Mouse (Mus musculus) MEL (cell line): ENCODE results near the gene B3galt6. TPM values are rescaled to one million over a fixed set of nuclear protein-coding genes. Genes with fewer than 3 reads are reported as not detected.

Experiments used
- DNase-seq: peaks from one replicate; pipeline ENCODE4 v3.0.0; 2011; ENCODE audit warnings: low read depth, low spot score
- H3K27ac ChIP-seq: 2 replicates; pipeline ENCODE4 v1.5.1; 2012; ENCODE audit warnings: low read depth, mild to moderate bottlenecking, control low read depth, low read length, moderate library complexity; ENCODE audit not compliant: control insufficient read depth
- H3K27me3 ChIP-seq, 2 experiments: fragments of 150-350 bp in 1 of 2; sonication (generic) in 1 of 2; 2 replicates each; pipeline ENCODE4 v1.6.1; 2012; ENCODE audit warnings: low read length in 2 of 2, mild to moderate bottlenecking in 2 of 2, improper control_type of control experiment in 1 of 2, moderate library complexity in 1 of 2; ENCODE audit not compliant: insufficient read depth in 2 of 2, control insufficient read depth in 1 of 2
- H3K36me3 ChIP-seq, 2 experiments: 2 replicates each; pipeline ENCODE4 v1.6.1; 2012 to 2014; ENCODE audit warnings: low read length in 2 of 2, improper control_type of control experiment in 1 of 2, inconsistent platforms in 1 of 2, mild to moderate bottlenecking in 1 of 2; ENCODE audit not compliant: insufficient read depth in 2 of 2, control insufficient read depth in 1 of 2
- H3K4me1 ChIP-seq, 2 experiments: fragments of 150-350 bp in 1 of 2; sonication (generic) in 1 of 2; 2 replicates each; pipeline ENCODE4 v1.6.1; 2012; ENCODE audit warnings: low read length in 2 of 2, improper control_type of control experiment in 1 of 2, mild to moderate bottlenecking in 1 of 2; ENCODE audit not compliant: insufficient read depth in 2 of 2, control insufficient read depth in 1 of 2
- H3K4me3 ChIP-seq, 2 experiments: fragments of 150-350 bp in 1 of 2; sonication (generic) in 1 of 2; 2 replicates each; pipeline ENCODE4 v1.5.1; 2012; ENCODE audit warnings: low read depth in 2 of 2, low read length in 2 of 2, mild to moderate bottlenecking in 2 of 2, moderate library complexity in 2 of 2, control low read depth in 1 of 2, improper control_type of control experiment in 1 of 2; ENCODE audit not compliant: control insufficient read depth in 1 of 2, insufficient read depth in 1 of 2
- H3K79me2 ChIP-seq: 2 replicates; pipeline ENCODE4 v1.6.1; 2012; ENCODE audit warnings: mild to moderate bottlenecking, low read length, moderate library complexity; ENCODE audit not compliant: control insufficient read depth, poor library complexity, insufficient read depth
- H3K9ac ChIP-seq: 2 replicates; pipeline ENCODE4 v1.6.1; 2012; ENCODE audit warnings: low read depth, mild to moderate bottlenecking, control low read depth, low read length, moderate library complexity; ENCODE audit not compliant: control insufficient read depth, poor library complexity, severe bottlenecking
- H3K9me3 ChIP-seq: fragments of 150-350 bp; sonication (generic); replicated peaks from 2 replicates; pipeline ENCODE4 v1.6.1; 2012; ENCODE audit warnings: mild to moderate bottlenecking, low read length, improper control_type of control experiment, moderate library complexity; ENCODE audit not compliant: insufficient read depth
- BHLHE40 ChIP-seq: IDR thresholded peaks from 2 replicates; pipeline ENCODE4 v1.6.1; 2012; ENCODE audit warnings: low read depth, mild to moderate bottlenecking, inconsistent platforms, low read length, improper control_type of control experiment, borderline replicate concordance
- CHD2 ChIP-seq: IDR thresholded peaks from 2 replicates; pipeline ENCODE4 v1.6.1; 2011; ENCODE audit warnings: low read length, improper control_type of control experiment
- EP300 ChIP-seq, 2 experiments: IDR thresholded peaks; 2 replicates each; pipeline ENCODE4 v1.6.1; 2011; ENCODE audit warnings: improper control_type of control experiment in 2 of 2, low read length in 2 of 2, low read depth in 1 of 2, mild to moderate bottlenecking in 1 of 2
- ETS1 ChIP-seq: IDR thresholded peaks from 2 replicates; pipeline ENCODE4 v1.6.1; 2012; ENCODE audit warnings: low read depth, mild to moderate bottlenecking, inconsistent platforms, low read length, improper control_type of control experiment, moderate library complexity
- GABPA ChIP-seq: IDR thresholded peaks from 2 replicates; pipeline ENCODE4 v1.6.1; 2012; ENCODE audit warnings: low read depth, mild to moderate bottlenecking, inconsistent platforms, low read length, improper control_type of control experiment, moderate library complexity
- GATA1 ChIP-seq: IDR thresholded peaks from 2 replicates; pipeline ENCODE4 v1.6.1; 2011; ENCODE audit warnings: low read depth, low read length, improper control_type of control experiment
- JUND ChIP-seq: IDR thresholded peaks from 2 replicates; pipeline ENCODE4 v1.6.1; 2011; ENCODE audit warnings: low read depth, mild to moderate bottlenecking, improper control_type of control experiment, low read length
- KAT2A ChIP-seq: conservative IDR thresholded peaks from 2 replicates; pipeline ENCODE4 v1.6.1; 2012; ENCODE audit warnings: low read depth, low read length, improper control_type of control experiment, inconsistent platforms
- MAFK ChIP-seq: IDR thresholded peaks from 2 replicates; pipeline ENCODE4 v1.6.1; 2011; ENCODE audit warnings: low read depth, mild to moderate bottlenecking, low read length, improper control_type of control experiment, borderline replicate concordance
- MXI1 ChIP-seq: IDR thresholded peaks from 2 replicates; pipeline ENCODE4 v1.6.1; 2011; ENCODE audit warnings: mild to moderate bottlenecking, low read depth, low read length, improper control_type of control experiment
- MYB ChIP-seq: IDR thresholded peaks from 2 replicates; pipeline ENCODE4 v1.6.1; 2011; ENCODE audit warnings: mild to moderate bottlenecking, low read depth, low read length, improper control_type of control experiment
- MYC ChIP-seq: IDR thresholded peaks from 2 replicates; pipeline ENCODE4 v1.6.1; 2011; ENCODE audit warnings: low read depth, mild to moderate bottlenecking, low read length, improper control_type of control experiment, moderate library complexity
- NELFE ChIP-seq: IDR thresholded peaks from 2 replicates; pipeline ENCODE4 v1.6.1; 2011; ENCODE audit warnings: low read depth, low read length, improper control_type of control experiment
- POLR2A ChIP-seq, 2 experiments: IDR thresholded peaks; 2 replicates each; pipeline ENCODE4 v1.6.1; 2011 to 2012; ENCODE audit warnings: low read length in 2 of 2, mild to moderate bottlenecking in 2 of 2, control low read depth in 1 of 2, improper control_type of control experiment in 1 of 2, low read depth in 1 of 2, moderate library complexity in 1 of 2; ENCODE audit not compliant: control insufficient read depth in 1 of 2, insufficient read depth in 1 of 2, poor library complexity in 1 of 2
- POLR2AphosphoS2 ChIP-seq: IDR thresholded peaks from 2 replicates; pipeline ENCODE4 v1.6.1; 2011; ENCODE audit warnings: low read length, improper control_type of control experiment
- POLR2AphosphoS5 ChIP-seq: IDR thresholded peaks from 2 replicates; pipeline ENCODE4 v1.6.1; 2012; ENCODE audit warnings: low read depth, borderline replicate concordance, mild to moderate bottlenecking, inconsistent platforms, low read length, moderate library complexity, mixed read lengths
- SIN3A ChIP-seq: IDR thresholded peaks from 2 replicates; pipeline ENCODE4 v1.6.1; 2012; ENCODE audit warnings: low read length, improper control_type of control experiment, inconsistent platforms
- SMC3 ChIP-seq: IDR thresholded peaks from 2 replicates; pipeline ENCODE4 v1.6.1; 2011; ENCODE audit warnings: low read depth, low read length, improper control_type of control experiment
- TAL1 ChIP-seq: IDR thresholded peaks from 2 replicates; pipeline ENCODE4 v1.6.1; 2012; ENCODE audit warnings: mild to moderate bottlenecking, inconsistent platforms, low read length, moderate library complexity, mixed read lengths
- TBP ChIP-seq: IDR thresholded peaks from 2 replicates; pipeline ENCODE4 v1.8.0; 2011; ENCODE audit warnings: low read depth, low read length, improper control_type of control experiment
- UBTF ChIP-seq: IDR thresholded peaks from 2 replicates; pipeline ENCODE4 v1.6.1; 2012; ENCODE audit warnings: low read depth, mild to moderate bottlenecking, inconsistent platforms, low read length, improper control_type of control experiment, moderate library complexity, borderline replicate concordance; ENCODE audit not compliant: insufficient read depth
- USF2 ChIP-seq, 2 experiments: IDR thresholded peaks; 2 replicates each; pipeline ENCODE4 v1.6.1; 2011 to 2012; ENCODE audit warnings: improper control_type of control experiment in 2 of 2, low read length in 2 of 2, borderline replicate concordance in 1 of 2, inconsistent platforms in 1 of 2, low read depth in 1 of 2, mild to moderate bottlenecking in 1 of 2; ENCODE audit not compliant: insufficient read depth in 1 of 2
- ZC3H11A ChIP-seq: IDR thresholded peaks from 2 replicates; pipeline ENCODE4 v1.6.1; 2012; ENCODE audit warnings: low read depth, mild to moderate bottlenecking, inconsistent platforms, low read length, improper control_type of control experiment
- ZKSCAN1 ChIP-seq: IDR thresholded peaks from 2 replicates; pipeline ENCODE4 v1.6.1; 2012; ENCODE audit warnings: low read depth, mild to moderate bottlenecking, inconsistent platforms, low read length, improper control_type of control experiment, moderate library complexity
- ZMIZ1 ChIP-seq: IDR thresholded peaks from 2 replicates; pipeline ENCODE4 v1.6.1; 2012; ENCODE audit warnings: low read depth, mild to moderate bottlenecking, inconsistent platforms, low read length, improper control_type of control experiment, moderate library complexity
- ZNF384 ChIP-seq: IDR thresholded peaks from 2 replicates; pipeline ENCODE4 v1.6.1; 2012; ENCODE audit warnings: low read depth, mild to moderate bottlenecking, inconsistent platforms, low read length, improper control_type of control experiment
- polyA plus RNA-seq, 2 experiments: library from polyadenylated mRNA; stranded (reverse) in 1 of 2; unstranded in 1 of 2; fragments of >175 nt in 1 of 2; fragments of >200 nt in 1 of 2; gene quantifications; 2 replicates each; pipeline versions ENCODE4 v1.2.1 to v1.2.4; 2012; ENCODE audit warnings: low replicate concordance in 2 of 2, low read depth in 1 of 2; ENCODE audit not compliant: insufficient read length in 2 of 2, insufficient read depth in 1 of 2, missing spikeins in 1 of 2
- total RNA-seq: library from RNA; depleted of rRNA; stranded (reverse); fragments of 300-350 nt; gene quantifications from 2 replicates; pipeline ENCODE4 v1.2.3, GENCODE M21; 2012

Gene B3galt6
- total and polyA plus RNA-seq, 3 experiments = 3.8 to 9.1 TPM; not detected in 1

DNA sequence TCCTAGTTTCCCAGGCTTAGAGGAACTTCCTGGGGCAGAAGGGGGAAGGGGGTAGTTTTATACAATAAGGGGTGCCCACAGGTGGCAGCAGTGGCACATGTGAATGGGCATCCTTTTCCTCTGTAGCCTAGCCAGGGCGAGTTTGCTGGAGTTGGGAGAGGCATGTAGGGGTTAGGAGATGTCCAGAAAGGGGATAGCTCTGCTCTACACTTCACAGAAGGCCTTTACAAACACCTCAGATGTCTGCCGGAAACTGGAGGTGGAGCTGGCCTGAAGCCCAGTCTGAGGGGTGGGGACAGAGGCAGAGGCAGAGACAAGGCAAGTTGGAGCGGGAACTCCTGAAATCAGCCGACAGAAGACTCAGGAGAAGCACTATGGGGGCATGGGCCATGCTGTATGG is 33.6 kb upstream of the B3galt6 start, which contains the start of gene Tnfrsf18 (continued):
- TF ChIP-seq UBTF = no peak
- no peak for TF ChIP-seq ZNF384
- no peak for TF ChIP-seq MYC
- TF ChIP-seq ZKSCAN1 = no peak
- no peak for TF ChIP-seq JUND
- TF ChIP-seq ZC3H11A = no peak
- no peak for TF ChIP-seq KAT2A
- TF ChIP-seq MXI1 = 0 out of 2 replicates have a peak, but pooled peaks have one; percentile 35
- TF ChIP-seq EP300 (IDR thresholded peaks at IDR 0.05; ENCODE audit: low read depth in 1 of 2, low read length in 2 of 2) = peak; percentile 34 to 47; a peak in 2 of 4 replicates
- peak; percentile 18 to 60; a peak in 2 of 4 replicates for TF ChIP-seq POLR2A (IDR thresholded peaks at IDR 0.05; ENCODE audit: control insufficient read depth in 1 of 2, insufficient read depth in 1 of 2, low read depth in 1 of 2, low read length in 2 of 2, poor library complexity in 1 of 2)
- no peak for TF ChIP-seq MYB
- TF ChIP-seq SIN3A = peak; percentile 63
- TF ChIP-seq TBP = 0 out of 2 replicates have a peak, but pooled peaks have one; percentile 31

- H3K4me3 ChIP-seq = no peak overlapping the region
- peaks cover 8 to 32% of the 10 kb centered on the region in 2 experiments for H3K4me1 ChIP-seq
- H3K9me3 ChIP-seq = no peaks in the 10 kb centered on the region
- no peak overlapping the region for H3K9ac ChIP-seq
- H3K27me3 ChIP-seq = no peaks in the 10 kb centered on the region
- no peaks in the 10 kb centered on the region for H3K79me2 ChIP-seq
- no peak for DNase-seq
- no peak for TF ChIP-seq POLR2AphosphoS2
- TF ChIP-seq TAL1 = no peak
- no peak for TF ChIP-seq BHLHE40
- no peak for TF ChIP-seq MYB
- TF ChIP-seq ZKSCAN1 = no peak
- TF ChIP-seq ETS1 = no peak
- peaks cover 0 to 23% of the 10 kb centered on the region in 2 experiments; a peak in 2 of 4 replicates for H3K36me3 ChIP-seq
- no peak overlapping the region for H3K27ac ChIP-seq
These were observed 31.7 kb upstream of the B3galt6 start for GRCm38 (mm10) chr4:156024184-156024583.

- Histone ChIP-seq H3K27ac (no peak overlapping the region), H3K4me1 (peaks cover 8 to 32% of the 10 kb centered on the region in 2 experiments), H3K27me3 (no peaks in the 10 kb centered on the region), H3K9ac (no peak overlapping the region), H3K36me3 (peaks cover 0 to 23% of the 10 kb centered on the region in 2 experiments; a peak in 2 of 4 replicates), H3K9me3 (no peaks in the 10 kb centered on the region), H3K4me3 (no peak overlapping the region)
- DNase-seq = no peak
- TF ChIP-seq POLR2A (IDR thresholded peaks at IDR 0.05; ENCODE audit: control insufficient read depth in 1 of 2, insufficient read depth in 1 of 2, low read depth in 1 of 2, low read length in 2 of 2, poor library complexity in 1 of 2) (no peak), JUND (no peak), ZMIZ1 (no peak), POLR2AphosphoS5 (no peak), MAFK (no peak), CHD2 (no peak), SMC3 (no peak), KAT2A (no peak), NELFE (no peak), MYB (no peak), GATA1 (no peak), GABPA (no peak), USF2 (IDR thresholded peaks at IDR 0.05; ENCODE audit: borderline replicate concordance in 1 of 2, insufficient read depth in 1 of 2, low read depth in 1 of 2, low read length in 2 of 2) (no peak)
- TF ChIP-seq, all 39 proteins: peak for 0
- no peaks in the 10 kb centered on the region for H3K79me2 ChIP-seq
These were observed 31.1 kb upstream of the B3galt6 start for GRCm38 (mm10) chr4:156023520-156023919.
